Mouse (Mus musculus): ENCODE measurements around the gene Gimap4.
"Not testable (repeated sequence)": the region's sequence is repeated elsewhere in the genome, so short reads cannot be mapped to it uniquely, and the experiment has no call there.

The Gimap4 gene

DNA sequence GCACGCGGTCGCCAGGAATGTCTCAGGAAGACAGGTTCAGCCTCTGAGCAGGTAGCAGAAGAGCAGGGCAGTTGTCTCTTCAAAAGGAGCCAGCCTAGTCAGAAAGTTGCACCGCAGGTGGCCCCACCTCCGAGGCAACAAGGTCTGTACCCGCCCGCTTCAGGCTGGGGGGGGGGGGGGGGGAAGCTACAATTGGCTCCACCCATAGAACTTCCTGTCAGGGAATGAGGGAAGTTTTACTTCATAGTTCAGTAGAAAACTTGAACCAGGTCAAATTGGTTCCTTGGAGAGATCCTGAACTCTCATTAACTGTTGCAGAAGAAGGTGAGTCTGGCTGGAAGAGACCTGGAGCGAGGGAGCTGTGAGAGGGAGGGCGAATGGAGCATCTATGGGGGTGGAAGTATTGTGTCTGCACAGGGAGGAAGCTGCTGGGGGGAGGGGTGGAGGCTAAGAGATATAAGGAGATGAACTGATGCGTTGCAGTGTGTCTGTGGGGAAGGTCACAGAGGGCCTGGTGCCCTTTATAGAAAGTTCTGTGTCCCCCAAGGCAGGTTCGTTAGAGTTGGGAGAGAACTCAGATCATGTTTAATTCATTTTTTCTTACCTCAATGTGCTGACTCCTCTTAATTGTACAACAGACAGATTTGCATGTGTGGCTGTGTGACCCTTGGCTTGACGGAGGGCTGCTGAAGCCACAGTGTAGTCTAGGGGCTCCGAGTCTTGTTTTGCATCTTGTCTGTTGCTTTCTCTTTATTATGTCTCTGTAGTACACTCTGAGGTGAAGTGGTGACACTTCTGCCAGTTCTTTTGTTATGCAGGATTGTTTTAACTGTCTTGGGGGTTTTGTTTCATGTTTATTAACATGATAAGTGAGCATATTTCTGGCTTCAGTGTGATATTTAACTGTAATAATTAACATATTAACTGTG lies 8.2 kb upstream of the Gimap4 start, which contains the start of gene Gimap9:
Gene Gimap9, plus strand, starts transcription at position 199 of the 929 bp plus-strand sequence.
- in situ Hi-C loops (cut with MboI, MseI) = no loop called here

DNA sequence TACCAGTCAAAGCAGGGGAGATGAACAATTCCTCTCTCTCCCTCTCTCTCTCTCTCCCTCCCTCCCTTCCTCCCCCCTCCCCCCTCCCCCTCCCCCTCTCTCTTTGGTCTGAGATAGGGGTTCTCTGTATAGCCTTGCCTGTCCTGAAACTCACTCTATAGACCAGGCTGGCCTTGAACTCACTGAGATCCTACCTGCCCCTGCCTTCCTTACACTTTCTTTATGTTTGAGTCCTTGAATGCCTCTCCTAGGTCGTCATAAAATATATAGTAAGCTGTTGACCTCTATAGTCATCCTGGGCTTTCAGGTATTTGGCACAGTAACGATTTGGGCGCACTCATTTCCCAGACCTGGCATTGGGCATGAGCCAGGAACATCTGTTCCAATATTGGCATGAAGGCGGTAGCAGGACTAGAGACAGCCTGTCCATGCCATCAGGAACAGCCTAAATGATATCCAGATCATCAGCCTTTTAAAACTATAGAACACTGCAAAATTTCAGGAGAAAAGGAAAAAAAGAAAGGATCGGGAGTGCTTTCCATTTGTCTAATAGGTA lies 7.4 kb upstream of the Gimap4 start:
- in situ Hi-C loops (cut with MboI, MseI) = no loop called here

DNA sequence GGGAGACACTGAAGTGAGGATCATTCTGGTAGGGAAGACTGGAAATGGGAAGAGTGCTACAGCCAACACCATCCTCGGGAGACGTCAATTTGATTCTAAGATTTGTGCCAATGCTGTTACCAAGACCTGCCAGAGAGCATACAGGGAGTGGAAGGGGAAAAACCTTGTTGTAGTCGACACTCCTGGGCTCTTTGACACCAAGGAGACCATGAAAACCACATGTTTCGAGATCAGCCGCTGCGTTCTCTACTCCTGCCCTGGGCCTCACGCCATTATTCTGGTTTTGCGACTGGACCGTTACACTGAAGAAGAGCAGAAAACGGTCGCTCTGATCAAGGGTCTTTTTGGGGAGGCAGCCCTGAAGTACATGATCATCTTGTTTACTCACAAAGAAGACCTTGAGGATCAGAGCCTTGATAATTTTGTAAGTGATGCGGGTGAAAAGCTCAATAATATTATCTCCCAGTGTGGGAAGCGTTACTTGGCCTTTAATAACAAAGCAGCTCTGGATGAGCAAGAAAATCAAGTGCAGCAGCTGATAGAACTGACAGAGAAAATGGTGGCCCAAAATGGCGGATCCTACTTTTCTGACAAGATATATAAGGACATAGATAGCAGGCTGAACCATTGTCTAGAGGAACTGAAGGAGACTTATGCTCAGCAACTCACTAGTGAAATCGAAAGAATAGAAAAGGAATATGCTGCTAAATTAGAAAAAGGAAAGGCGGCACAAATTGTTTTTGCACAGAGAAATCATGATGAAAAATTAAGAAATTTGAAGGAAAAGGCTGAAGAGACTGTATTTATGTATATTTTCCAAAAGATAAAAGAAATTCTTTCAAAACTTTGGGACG lies 6.6 kb upstream of the Gimap4 start:
- in situ Hi-C loops (cut with MboI, MseI) = no loop called here

DNA sequence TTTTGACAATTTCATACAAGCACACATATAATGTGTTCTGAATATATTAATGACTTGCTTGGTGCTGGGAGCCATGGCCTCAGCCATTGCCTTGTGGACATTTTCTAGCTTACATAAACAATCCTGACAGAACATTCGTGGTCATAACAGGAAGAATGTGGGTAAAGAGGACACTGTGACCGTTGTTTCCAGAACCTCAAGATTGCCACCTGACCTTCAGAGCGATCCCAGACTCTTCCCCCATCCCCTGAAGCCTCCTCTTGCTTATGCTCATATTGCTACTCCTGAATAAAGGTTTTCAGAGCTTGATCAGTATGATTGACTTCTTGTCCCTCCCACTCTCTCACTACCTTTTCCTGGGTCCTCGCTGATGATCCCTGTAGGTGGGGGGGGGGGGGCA lies 6.0 kb upstream of the Gimap4 start:
- in situ Hi-C loops (cut with MboI, MseI) = no loop called here

DNA sequence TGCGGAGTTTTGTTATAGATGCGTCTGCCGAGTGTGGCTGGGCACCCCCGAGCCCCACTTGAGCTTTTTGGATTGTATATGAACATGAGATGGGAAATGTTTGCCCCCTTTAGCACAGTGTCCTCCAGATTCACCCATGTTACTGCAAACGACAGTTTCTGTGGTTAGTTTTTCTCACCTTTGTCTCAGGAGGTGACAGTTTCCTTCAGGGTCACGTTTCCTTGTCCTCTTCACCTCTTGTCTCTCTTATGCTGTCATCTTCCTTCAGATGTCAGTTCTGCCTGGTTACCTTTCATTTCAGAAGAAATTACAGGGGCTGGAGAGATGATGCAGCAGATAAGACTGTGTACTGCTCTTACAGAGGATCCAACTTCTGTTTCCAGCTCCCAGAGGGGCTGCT lies 4.6 kb upstream of the Gimap4 start:
- in situ Hi-C loops (cut with MboI, MseI) = no loop called here

DNA sequence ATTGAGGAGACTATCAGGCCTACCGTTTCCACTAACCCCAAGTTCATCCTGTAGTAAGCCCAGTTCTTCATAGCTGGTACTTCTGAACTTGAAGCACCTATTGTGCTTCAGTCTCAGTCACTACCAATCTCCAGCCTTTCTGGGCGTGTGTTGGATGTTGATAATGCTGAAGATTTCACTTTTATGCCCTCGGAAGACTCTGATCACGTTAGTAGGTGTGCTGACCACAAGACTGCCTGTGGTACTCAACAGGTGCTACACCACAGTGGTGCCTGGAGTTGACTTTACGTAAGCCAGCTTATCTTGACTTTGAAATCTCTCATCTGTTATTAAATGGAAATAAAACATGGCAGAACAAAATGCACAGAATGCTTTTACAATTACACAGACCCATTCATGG lies 3.9 kb upstream of the Gimap4 start:
- in situ Hi-C loops (cut with MboI, MseI) = no loop called here

DNA sequence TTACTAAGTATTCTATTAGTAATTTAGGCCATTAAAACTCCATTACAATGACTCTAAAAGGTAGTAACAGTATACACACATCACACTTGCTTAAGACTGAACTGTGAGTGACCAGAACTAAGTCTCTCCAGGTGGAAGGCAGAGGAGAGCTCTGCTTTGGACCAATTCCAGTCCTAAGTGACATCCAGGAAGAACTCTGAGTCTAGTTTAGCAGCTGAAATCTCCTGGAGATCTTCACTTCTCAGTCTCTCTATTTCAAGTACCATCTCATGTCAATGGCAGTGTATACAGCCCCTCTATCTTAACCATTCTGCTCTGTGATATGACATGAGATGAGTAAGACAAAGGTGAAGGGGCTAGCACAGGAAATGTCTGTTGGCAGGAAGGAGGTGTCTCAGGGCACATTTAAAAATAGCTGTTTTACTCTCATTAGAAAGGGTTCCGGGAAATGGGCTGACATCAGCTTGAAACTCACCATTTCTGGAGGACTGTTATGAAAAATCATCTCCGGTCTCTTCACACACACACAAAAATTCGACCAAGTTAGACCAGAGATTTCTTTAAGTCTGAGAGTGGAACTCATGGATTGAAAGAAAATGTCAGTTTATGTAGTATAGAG lies 2.8 kb upstream of the Gimap4 start:
- in situ Hi-C loops (cut with MboI, MseI) = no loop called here

GRCm38 (mm10) chr6:48682271-48682670 lies 2.1 kb upstream of the Gimap4 start:
- in situ Hi-C loops (cut with MboI, MseI) = no loop called here

DNA sequence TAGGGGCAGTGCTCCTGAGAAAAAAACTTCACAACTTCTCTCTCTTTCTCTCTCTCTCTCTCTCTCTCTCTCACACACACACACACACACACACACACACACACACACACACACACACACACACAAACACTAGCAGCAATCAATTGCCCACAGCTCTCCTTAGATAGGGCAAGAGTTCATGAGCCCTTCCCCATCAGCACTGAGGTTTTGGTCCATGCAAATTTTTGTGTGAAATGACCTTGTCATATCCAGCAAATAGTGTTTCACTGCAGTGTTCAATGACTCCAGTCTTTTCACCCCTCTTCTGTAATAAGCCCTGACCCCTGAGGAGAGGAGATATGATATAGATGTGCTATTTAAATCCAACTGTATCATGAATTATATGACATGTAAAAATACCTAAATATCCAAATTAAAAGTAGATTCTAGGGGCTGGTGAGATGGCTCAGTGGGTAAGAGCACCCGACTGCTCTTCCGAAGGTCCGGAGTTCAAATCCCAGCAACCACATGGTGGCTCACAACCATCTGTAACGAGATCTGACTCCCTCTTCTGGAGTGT lies 1.0 kb upstream of the Gimap4 start:
- in situ Hi-C loops (cut with MboI, MseI) = not testable (repeated sequence)

DNA sequence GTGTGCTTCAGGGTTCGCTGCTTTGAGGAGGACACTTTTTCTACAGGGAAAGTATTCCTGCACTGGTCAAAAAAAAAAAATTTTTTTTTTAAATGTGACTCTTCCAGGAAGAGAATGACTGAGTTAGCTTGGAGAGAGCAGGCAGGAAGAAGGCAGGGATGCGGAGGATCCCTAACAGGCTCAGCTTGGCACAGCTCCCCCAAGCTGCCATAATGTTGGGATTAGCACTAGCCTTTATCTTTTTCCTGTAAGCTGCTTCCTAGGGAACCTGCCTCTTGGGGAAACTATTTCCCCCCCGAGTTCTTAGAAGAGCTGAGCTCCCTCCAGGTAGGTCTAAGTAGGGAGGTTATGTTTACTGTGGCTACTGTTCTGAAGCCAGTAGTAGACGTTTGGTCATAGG lies 457 bp downstream of the Gimap4 start:
- in situ Hi-C loops (cut with MboI, MseI) = no loop called here

DNA sequence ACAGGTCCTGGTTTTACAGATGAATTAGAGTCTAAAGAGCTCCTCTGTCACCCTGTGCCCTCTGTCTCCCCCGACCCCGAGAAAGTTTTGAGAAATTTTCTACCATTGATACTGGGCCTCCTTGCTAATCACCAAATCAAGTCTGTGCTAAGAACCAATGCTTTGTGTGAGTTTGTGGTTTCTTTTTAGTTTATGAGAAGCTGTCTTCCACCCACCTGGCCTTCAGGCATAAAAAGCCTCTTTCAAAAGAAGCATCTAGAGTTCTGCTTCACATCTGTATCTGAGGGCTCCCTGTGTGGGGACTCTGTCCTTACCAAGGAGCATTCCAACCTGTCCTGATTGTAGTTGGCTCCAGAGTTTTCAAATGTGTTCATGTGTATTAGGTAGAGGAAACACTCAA lies 902 bp downstream of the Gimap4 start:
- in situ Hi-C loops (cut with MboI, MseI) = no loop called here

DNA sequence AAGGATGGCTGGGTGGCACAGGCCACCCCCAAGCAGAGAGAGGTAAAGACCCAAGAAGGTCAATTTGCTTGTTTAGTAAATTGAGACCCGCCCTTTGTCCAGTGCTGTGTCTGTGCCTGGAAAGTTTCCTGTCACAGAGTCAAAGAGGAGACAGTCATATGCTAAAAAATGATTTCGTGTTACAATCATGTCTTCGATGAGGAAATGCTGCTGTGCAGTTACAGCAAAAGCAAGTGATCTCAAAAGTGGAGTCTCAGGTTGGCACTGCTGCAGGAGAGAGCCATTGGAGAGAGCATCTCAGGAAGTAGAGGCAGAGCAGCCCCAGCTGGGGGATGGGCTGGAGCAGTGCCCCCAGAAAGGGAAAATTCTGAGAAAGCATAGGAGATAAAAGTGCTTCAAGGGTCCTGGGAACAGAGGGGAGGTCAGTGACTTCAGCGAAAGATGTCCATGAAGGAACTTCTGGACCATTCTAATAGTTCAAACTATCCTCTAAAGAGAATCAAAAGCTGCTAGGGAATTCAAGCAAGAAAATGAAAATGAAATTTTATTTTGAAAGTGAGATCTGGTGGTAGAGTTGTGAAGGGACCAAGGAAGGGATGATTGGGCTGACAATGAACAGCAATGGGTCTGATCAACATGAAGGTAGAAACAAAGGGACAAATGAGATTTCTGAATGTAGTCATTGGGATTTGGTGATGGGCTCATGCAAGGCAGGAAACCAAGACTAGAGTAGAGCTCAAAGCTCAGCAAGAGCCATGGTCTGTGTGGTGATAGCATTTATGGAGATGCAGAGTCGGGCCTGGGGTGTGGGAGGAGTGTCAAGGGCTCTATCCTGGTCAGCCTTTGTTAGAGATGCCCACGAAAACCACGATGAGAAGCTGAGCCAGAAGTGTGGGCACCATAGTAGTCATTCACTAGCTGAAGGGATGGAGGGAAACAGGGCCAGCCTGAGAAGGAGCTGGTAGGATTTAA lies 1.6 kb downstream of the Gimap4 start:
- in situ Hi-C loops (cut with MboI, MseI) = no loop called here

- in situ Hi-C loops (cut with MboI, MseI) = no loop called here
Measured at GRCm38 (mm10) chr6:48687077-48687476, 2.7 kb downstream of the Gimap4 start.

GRCm38 (mm10) chr6:48689320-48689719 lies 5.0 kb downstream of the Gimap4 start:
- in situ Hi-C loops (cut with MboI, MseI) = no loop called here

DNA sequence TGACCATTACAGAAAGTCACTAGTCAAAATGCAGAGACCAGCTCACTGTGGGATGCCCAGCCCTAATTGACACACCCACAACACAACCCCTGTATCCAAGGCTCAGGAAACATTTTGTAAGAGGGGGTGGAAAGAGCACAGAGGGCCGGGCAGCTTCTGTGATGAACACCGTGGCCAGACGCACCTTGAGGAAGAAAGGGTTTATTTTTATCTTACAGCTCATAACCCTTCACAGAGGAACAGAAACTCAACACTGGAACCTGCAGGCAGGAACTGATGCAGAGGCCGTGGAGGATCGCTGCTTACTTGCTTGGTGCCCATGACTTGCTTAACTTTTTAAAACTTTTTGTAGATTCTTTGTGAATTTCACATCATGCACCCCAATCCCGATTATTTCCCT lies 8.6 kb downstream of the Gimap4 start:
- in situ Hi-C loops (cut with MboI, MseI) = no loop called here

GRCm38 (mm10) chr6:48696830-48697554 lies 12.6 kb downstream of the Gimap4 start:
- in situ Hi-C loops (cut with MboI, MseI) = no loop called here

GRCm38 (mm10) chr6:48697555-48697930 lies 13.2 kb downstream of the Gimap4 start:
- in situ Hi-C loops (cut with MboI, MseI) = no loop called here

DNA sequence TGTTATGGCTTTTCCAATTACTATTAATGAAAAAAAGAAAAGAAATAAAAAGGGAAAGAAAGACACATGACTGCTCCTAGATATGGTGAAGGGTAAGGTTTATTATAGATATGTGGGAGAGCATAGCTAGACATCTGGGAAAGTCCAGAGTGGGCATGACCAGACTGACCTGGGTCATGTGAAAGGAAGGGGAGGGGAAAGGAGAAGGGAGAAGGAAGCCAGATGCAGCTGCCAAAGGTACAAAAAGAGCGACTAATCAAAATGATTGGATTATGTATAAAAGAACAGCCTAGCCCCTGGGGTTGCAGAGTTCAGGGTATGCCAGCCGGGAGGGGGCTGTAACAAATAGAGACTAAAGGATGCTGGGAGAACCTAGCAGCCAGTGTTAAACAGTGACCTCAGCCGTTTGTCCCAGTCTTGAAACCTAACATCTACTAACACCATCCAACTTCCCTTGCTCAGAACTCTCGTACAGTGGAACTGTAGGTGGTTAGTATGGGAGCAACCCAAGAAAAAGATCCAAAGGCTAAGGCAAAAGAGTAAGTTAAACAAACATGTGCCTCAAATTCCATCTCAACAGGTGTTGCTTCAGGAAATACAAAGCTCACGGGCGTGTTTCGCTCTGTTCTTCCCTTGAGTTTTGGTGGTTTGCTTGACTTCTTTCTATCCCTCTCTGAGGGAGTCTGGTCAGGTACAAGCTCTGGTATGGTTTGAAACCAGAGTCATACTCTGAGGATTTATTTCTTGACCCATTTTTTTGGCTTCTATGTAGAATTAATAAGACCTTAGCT lies 13.9 kb downstream of the Gimap4 start:
- in situ Hi-C loops (cut with MboI, MseI) = no loop called here

GRCm38 (mm10) chr6:48698888-48699287 lies 14.5 kb downstream of the Gimap4 start:
- in situ Hi-C loops (cut with MboI, MseI) = no loop called here
